8 mouse cellular contexts compared by ENCODE assay signal in the genomic region with DNA sequence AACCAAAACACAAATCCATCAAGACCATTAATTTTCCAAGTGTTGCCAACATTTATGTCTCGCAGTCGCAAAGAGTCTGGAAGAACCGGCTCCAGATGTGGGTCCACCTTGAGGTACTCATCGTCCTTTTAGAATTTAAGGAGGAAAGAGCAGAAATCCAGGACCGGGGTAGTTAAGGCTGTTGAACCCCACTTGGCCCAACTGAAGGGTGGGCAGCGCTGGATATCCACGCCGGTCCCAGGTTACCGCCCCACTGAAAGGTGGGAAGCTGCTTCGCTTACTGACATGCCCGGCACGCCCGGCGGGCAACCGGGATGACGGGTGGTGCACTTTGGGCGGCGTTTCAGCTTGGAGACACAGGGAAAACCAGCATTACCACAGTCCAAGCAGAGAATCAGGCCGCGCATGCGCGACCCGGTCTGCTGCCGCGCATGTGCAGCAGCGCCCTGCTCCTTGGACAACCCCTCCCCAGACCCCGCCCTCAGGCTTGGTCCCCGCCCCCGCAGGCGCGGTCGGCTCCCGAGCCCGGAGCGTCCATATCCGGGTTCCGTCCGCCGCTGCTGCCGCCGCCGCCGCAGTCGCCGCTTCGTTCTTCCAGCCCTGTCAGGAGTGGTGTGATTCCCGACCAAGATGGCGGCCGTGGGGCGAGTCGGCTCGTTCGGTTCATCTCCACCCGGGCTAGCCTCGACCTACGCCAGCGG. TPM values are rescaled to one million over a fixed set of nuclear protein-coding genes. Genes with fewer than 3 reads are reported as not detected.
DNase-seq lines count a peak whose midpoint lies in the region; ATAC-seq lines count a peak whose summit lies in the region.

A gene (plus strand): TSS at position 539 of the 701 bp plus-strand sequence.

- peak within 1 kb of the TSS; percentile 90 for H3K4me2 ChIP-seq in heart, embryonic 13.5 days
- peak within 1 kb of the TSS; percentile 88 for H3K4me2 ChIP-seq in liver, embryonic 12.5 days
- peak within 1 kb of the TSS; percentile 75 for H3K4me2 ChIP-seq in stomach, embryonic 15.5 days

- H3K9me3 ChIP-seq in heart, embryonic 13.5 days = no peaks in the 10 kb centered on the region
- no peaks in the 10 kb centered on the region for H3K9me3 ChIP-seq in liver, embryonic 12.5 days (replicated peaks)
- H3K9me3 ChIP-seq in stomach, embryonic 15.5 days = no peaks in the 10 kb centered on the region

- no peaks in the 10 kb centered on the region for H3K27me3 ChIP-seq in heart, embryonic 13.5 days (replicated peaks)
- no peaks in the 10 kb centered on the region for H3K27me3 ChIP-seq in liver, embryonic 12.5 days (replicated peaks)
- H3K27me3 ChIP-seq in stomach, embryonic 15.5 days (replicated peaks) = no peaks in the 10 kb centered on the region

- WGBS in heart, embryonic 13.5 days = under 1% methylated on average over 57 of the region's 57 CpGs
- under 1% methylated on average over 57 of the region's 57 CpGs for WGBS in liver, embryonic 12.5 days (ENCODE audit: insufficient replicate concordance)
- under 1% methylated on average over 57 of the region's 57 CpGs for WGBS in stomach, embryonic 15.5 days

- H3K4me1 ChIP-seq in brown adipose tissue, adult 24 weeks (ENCODE audit: control insufficient read depth, insufficient read depth, insufficient read length, low read length) = peaks cover 6% of the 10 kb centered on the region
- peaks cover 36% of the 10 kb centered on the region for H3K4me1 ChIP-seq in heart, embryonic 13.5 days
- H3K4me1 ChIP-seq in liver, embryonic 12.5 days = peaks cover 30% of the 10 kb centered on the region
- H3K4me1 ChIP-seq in stomach, embryonic 15.5 days = peaks cover 12% of the 10 kb centered on the region

- H3K27ac ChIP-seq in brown adipose tissue, adult 24 weeks (replicated peaks; ENCODE audit: low read depth, low read length) = peak within 1 kb of the TSS; percentile 83
- peak within 1 kb of the TSS; percentile 88 for H3K27ac ChIP-seq in heart, embryonic 13.5 days (replicated peaks)
- H3K27ac ChIP-seq in liver, embryonic 12.5 days = peak within 1 kb of the TSS; percentile 96
- peak within 1 kb of the TSS; percentile 90 for H3K27ac ChIP-seq in stomach, embryonic 15.5 days

- DNase-seq in CD4-positive, CD25-positive, alpha-beta regulatory T cell, adult 2 months (ENCODE audit: low read depth, low spot score) = peak; percentile 98
- DNase-seq in fat pad, adult 2 months (ENCODE audit: extremely low read depth, low read depth, low spot score) = peak; percentile 31
- peak; percentile 99 for DNase-seq in kidney, postnatal 10 days
- DNase-seq in natural killer cell, adult 2 months (ENCODE audit: low spot score in 2 of 2) = peak; percentile 93 to 95

- H3K4me3 ChIP-seq in brown adipose tissue, adult 24 weeks (ENCODE audit: insufficient read depth, low read depth, low read length) = peak within 1 kb of the TSS; percentile 88
- peak within 1 kb of the TSS; percentile 87 for H3K4me3 ChIP-seq in heart, embryonic 13.5 days
- peak within 1 kb of the TSS; percentile 89 for H3K4me3 ChIP-seq in liver, embryonic 12.5 days
- peak within 1 kb of the TSS; percentile 97 for H3K4me3 ChIP-seq in stomach, embryonic 15.5 days (replicated peaks)

- ATAC-seq in heart, embryonic 13.5 days (ENCODE audit: extremely low read depth, insufficient number of reproducible peaks, low FRiP score, low TSS enrichment) = peak; percentile 95
- ATAC-seq in liver, embryonic 12.5 days = peak; percentile 98
- ATAC-seq in stomach, embryonic 15.5 days (ENCODE audit: insufficient read depth, low FRiP score, low read depth) = peak; percentile 95

- peak within 1 kb of the TSS; percentile 97 for H3K9ac ChIP-seq in heart, embryonic 13.5 days
- peak within 1 kb of the TSS; percentile 84 for H3K9ac ChIP-seq in liver, embryonic 12.5 days
- peak within 1 kb of the TSS; percentile 92 for H3K9ac ChIP-seq in stomach, embryonic 15.5 days

- peaks cover 21% of the 10 kb centered on the region for H3K36me3 ChIP-seq in heart, embryonic 13.5 days
- peaks cover 21% of the 10 kb centered on the region for H3K36me3 ChIP-seq in liver, embryonic 12.5 days
- peaks cover 4% of the 10 kb centered on the region; the same call in 1 of the 2 replicates for H3K36me3 ChIP-seq in stomach, embryonic 15.5 days

RNA-seq across cellular contexts. Expression of the gene that starts here (rescaled TPM):
- 20.7 and 22.8 TPM in 2 replicates for polyA plus RNA-seq in brown adipose tissue, adult 24 weeks (2012; ENCODE audit: insufficient read depth, insufficient read length, missing spikeins)
- polyA plus RNA-seq in heart, embryonic 13.5 days (2015; fragmentation: Nextera tagmentation; extraction: Ambion mirVana) = 74.5 and 78.4 TPM in 2 replicates
- polyA plus RNA-seq in liver, embryonic 12.5 days (2016; fragmentation: Nextera tagmentation; extraction: Ambion mirVana) = 37.7 and 41.3 TPM in 2 replicates
- 57.6 and 58.3 TPM in 2 replicates for polyA plus RNA-seq in stomach, embryonic 15.5 days (2015; fragmentation: Nextera tagmentation; extraction: Ambion mirVana)

Comparison
In these comparisons a context has a peak if more than half of its experiments do, and no peak if none do; other contexts are left out.
1. Peak in every context shown above with its lines: DNase-seq, ATAC-seq, H3K4me3 ChIP-seq and H3K27ac ChIP-seq.
2. DNase-seq: peak in every context shown above with its lines; median percentile 99 in kidney, postnatal 10 days; 98 in CD4-positive, CD25-positive, alpha-beta regulatory T cell, adult 2 months; 94 in natural killer cell, adult 2 months; 31 in fat pad, adult 2 months.